Mouse (Mus musculus): Measurements from ENCODE around the gene Rpl3.

- TF ChIP-seq CTCF (IDR thresholded peaks at IDR 0.05; ENCODE audit: low read depth, low read length) (no peak), POLR2A (IDR thresholded peaks at IDR 0.05; ENCODE audit: insufficient read depth, low read length) (no peak)
Observed at GRCm38 (mm10) chr15:80075733-80076337, 15.8 kb downstream of the Rpl3 start.

All from ES-Bruce4 (cell line).